Mouse (Mus musculus): ENCODE measurements around the gene Cd3e. TPM values are rescaled to one million over a fixed set of nuclear protein-coding genes. Genes with fewer than 3 reads are reported as not detected.

The Cd3e gene
- 0.52 and 0.79 TPM in 2 replicates for polyA plus RNA-seq (2015; fragmentation: Nextera tagmentation; extraction: Ambion mirVana)

DNA sequence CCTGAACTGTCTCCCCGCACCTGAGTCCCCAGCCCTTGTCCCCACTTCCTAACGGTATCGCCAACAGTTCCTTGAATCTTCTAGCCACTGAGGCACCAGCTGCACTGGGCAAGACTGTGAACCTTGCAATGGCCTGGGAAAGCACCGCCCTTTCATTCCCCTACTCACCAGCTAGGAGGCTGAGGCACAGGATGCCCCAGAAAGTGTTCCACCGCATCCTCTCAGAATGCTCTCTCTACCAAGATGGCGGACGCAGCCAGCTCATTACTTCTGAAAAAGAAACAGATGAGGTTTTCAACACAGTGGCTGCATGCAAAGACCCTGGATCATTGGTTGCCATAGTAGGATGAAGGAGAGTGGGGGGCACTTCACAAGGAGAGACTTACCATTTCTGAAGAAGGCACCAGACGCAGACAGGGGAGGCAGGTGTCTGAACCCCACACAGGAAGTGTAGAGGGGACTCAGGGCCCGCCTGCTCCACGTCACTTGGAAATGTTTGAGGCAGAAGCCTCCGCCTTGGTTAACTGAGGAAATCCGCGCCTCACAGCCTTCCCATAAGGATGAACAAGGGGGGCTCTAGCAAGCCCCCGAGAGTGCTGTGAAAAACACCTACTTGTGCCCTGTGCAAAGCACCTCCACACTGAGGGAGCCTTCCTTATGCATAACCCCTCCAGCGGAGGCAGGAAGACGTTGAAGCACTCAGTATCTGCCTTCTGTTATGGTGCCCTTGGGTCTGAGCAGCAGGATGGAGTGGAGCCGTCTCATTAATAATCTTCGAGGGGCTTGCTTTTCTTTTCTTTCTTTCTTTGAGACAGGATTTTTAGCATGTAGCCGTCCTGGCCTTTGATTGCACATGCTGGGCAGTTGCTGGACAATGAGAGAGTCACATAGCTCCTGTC is at the start of gene Cd3e:
TSS of gene Cd3e (minus strand) at position 448 of the 899 bp plus-strand sequence.

GRCm38 (mm10) chr9:45055082-45055713 is 45.8 kb upstream of the Cd3e start, which contains the start of gene Mpzl3:
Gene Mpzl3 (plus strand): TSS chr9:45055186.

GRCm38 (mm10) chr9:45039499-45039898 is 30.1 kb upstream of the Cd3e start, which contains the start of gene Mpzl2:
Gene Mpzl2 (plus strand): TSS chr9:45039799.

DNA sequence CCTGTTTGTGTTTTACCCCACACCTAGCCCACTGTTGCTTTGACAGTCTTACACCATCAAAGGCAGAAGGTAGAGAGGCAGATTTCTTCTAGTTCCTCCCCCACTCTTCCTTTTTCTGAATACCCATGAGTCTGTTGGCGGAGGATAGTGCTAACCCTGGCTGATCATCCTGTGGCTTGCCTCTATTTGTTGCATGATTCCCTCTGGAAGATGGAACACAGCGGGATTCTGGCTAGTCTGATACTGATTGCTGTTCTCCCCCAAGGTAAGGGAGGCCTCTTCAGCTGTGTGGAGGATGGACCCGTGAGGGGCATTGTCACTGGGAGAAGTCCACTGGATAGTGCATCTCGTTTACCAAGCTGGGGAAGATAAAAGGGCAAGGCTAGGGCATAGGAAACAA is 27.8 kb downstream of the Cd3e start, which contains the start of gene Cd3d:
TSS of gene Cd3d (plus strand) at position 111 of the 400 bp plus-strand sequence.

GRCm38 (mm10) chr9:44980242-44980641 is 29.2 kb downstream of the Cd3e start, which contains the start of gene Cd3g:
Gene Cd3g (minus strand): TSS chr9:44980431.

GRCm38 (mm10) chr9:44965126-44965832 is 44.1 kb downstream of the Cd3e start, which contains the start of gene Ube4a:
Gene Ube4a (minus strand): TSS chr9:44965600.

Other genes with a start within 250 kb of the Cd3e start
- gene Arcn1, start 241.8 kb downstream of the Cd3e start, polyA plus RNA-seq (2015; fragmentation: Nextera tagmentation; extraction: Ambion mirVana) = 57.4 and 64.7 TPM in 2 replicates
- gene Ift46, start 241.7 kb downstream of the Cd3e start, polyA plus RNA-seq (2015; fragmentation: Nextera tagmentation; extraction: Ambion mirVana) = 24.8 and 31.0 TPM in 2 replicates
- 0.15 and 0.20 TPM in 2 replicates for gene Tmem25, start 210.3 kb downstream of the Cd3e start, polyA plus RNA-seq (2015; fragmentation: Nextera tagmentation; extraction: Ambion mirVana)
- gene Ttc36, start 206.6 kb downstream of the Cd3e start, polyA plus RNA-seq (2015; fragmentation: Nextera tagmentation; extraction: Ambion mirVana) = 0.29 and 0.34 TPM in 2 replicates
- gene Kmt2a, start 128.3 kb downstream of the Cd3e start, polyA plus RNA-seq (2015; fragmentation: Nextera tagmentation; extraction: Ambion mirVana) = 6.8 and 7.2 TPM in 2 replicates
- 750 and 762 TPM in 2 replicates for gene Atp5l, start 88.9 kb downstream of the Cd3e start, polyA plus RNA-seq (2015; fragmentation: Nextera tagmentation; extraction: Ambion mirVana)
- gene Ube4a, start 44.0 kb downstream of the Cd3e start, polyA plus RNA-seq (2015; fragmentation: Nextera tagmentation; extraction: Ambion mirVana) = 10.6 and 11.0 TPM in 2 replicates
- 1.8 and 3.4 TPM in 2 replicates for gene Cd3g, start 29.2 kb downstream of the Cd3e start, polyA plus RNA-seq (2015; fragmentation: Nextera tagmentation; extraction: Ambion mirVana)
- 4.1 and 4.5 TPM in 2 replicates for gene Cd3d, start 27.8 kb downstream of the Cd3e start, polyA plus RNA-seq (2015; fragmentation: Nextera tagmentation; extraction: Ambion mirVana)
- gene Mpzl2, start 30.2 kb upstream of the Cd3e start, polyA plus RNA-seq (2015; fragmentation: Nextera tagmentation; extraction: Ambion mirVana) = 0.42 and 0.55 TPM in 2 replicates
- gene Mpzl3, start 45.6 kb upstream of the Cd3e start, polyA plus RNA-seq (2015; fragmentation: Nextera tagmentation; extraction: Ambion mirVana) = 0.70 and 1.1 TPM in 2 replicates
- gene Jaml, start 69.6 kb upstream of the Cd3e start, polyA plus RNA-seq (2015; fragmentation: Nextera tagmentation; extraction: Ambion mirVana) = 10.2 and 10.3 TPM in 2 replicates
- 0.38 and 0.42 TPM in 2 replicates for gene Scn2b, start 108.2 kb upstream of the Cd3e start, polyA plus RNA-seq (2015; fragmentation: Nextera tagmentation; extraction: Ambion mirVana)
- 0.19 and 0.24 TPM in 2 replicates for gene Scn4b, start 128.8 kb upstream of the Cd3e start, polyA plus RNA-seq (2015; fragmentation: Nextera tagmentation; extraction: Ambion mirVana)
- 0.28 and 0.34 TPM in 2 replicates for gene BC049352, start 172.4 kb upstream of the Cd3e start, polyA plus RNA-seq (2015; fragmentation: Nextera tagmentation; extraction: Ambion mirVana)
- 0.12 TPM in 1 of 2 replicates, not detected in the other for gene Tmprss4, start 194.5 kb upstream of the Cd3e start, polyA plus RNA-seq (2015; fragmentation: Nextera tagmentation; extraction: Ambion mirVana)

Measured in spleen, postnatal 0 days (tissue).